Mouse (Mus musculus) cortical plate, adult 2 months (tissue): ENCODE results near the gene Sgca.

Experiments
- CTCF ChIP-seq: fragments of 200-500 bp; IDR thresholded peaks from 2 replicates; pipeline ENCODE4 v1.5.1; 2011; ENCODE audit warnings: mild to moderate bottlenecking, control low read depth, low read length; ENCODE audit not compliant: insufficient read depth; ENCODE audit errors: extremely low read depth
- POLR2A ChIP-seq: fragments of 200-500 bp; IDR thresholded peaks from 2 replicates; pipeline ENCODE4 v1.6.1; 2011; ENCODE audit warnings: mild to moderate bottlenecking, low read length, control low read depth; ENCODE audit not compliant: insufficient read depth; ENCODE audit errors: extremely low read depth

- TF ChIP-seq CTCF (no peak), POLR2A (no peak)
Measured at GRCm38 (mm10) chr11:94991641-94992479, 15.7 kb upstream of the Sgca start.
